Mouse (Mus musculus) left cerebral cortex, adult 9 months (tissue): ENCODE measurements around the gene Acp6.
A peak's percentile ranks its signal among the peaks of the same experiment; 100 is the strongest.
"Not testable (repeated sequence)": the region's sequence is repeated elsewhere in the genome, so short reads cannot be mapped to it uniquely, and the experiment has no call there.

Experiments used
- DNase-seq, 2 experiments: peaks; one replicate each; pipeline ENCODE4 v3.0.0; 2022; ENCODE audit warnings: low spot score in 2 of 2

Gene Acp6

GRCm38 (mm10) chr3:97158611-97159508 lies at the start of gene Acp6:
Acp6 (plus strand) TSS chr3:97158777.
- peak; percentile 79 to 94 for DNase-seq

GRCm38 (mm10) chr3:97117511-97117910 lies 41.1 kb upstream of the Acp6 start:
- DNase-seq: no peak

GRCm38 (mm10) chr3:97118313-97118712 lies 40.3 kb upstream of the Acp6 start:
- no peak for DNase-seq

GRCm38 (mm10) chr3:97124193-97124592 lies 34.4 kb upstream of the Acp6 start:
- no peak for DNase-seq

DNA sequence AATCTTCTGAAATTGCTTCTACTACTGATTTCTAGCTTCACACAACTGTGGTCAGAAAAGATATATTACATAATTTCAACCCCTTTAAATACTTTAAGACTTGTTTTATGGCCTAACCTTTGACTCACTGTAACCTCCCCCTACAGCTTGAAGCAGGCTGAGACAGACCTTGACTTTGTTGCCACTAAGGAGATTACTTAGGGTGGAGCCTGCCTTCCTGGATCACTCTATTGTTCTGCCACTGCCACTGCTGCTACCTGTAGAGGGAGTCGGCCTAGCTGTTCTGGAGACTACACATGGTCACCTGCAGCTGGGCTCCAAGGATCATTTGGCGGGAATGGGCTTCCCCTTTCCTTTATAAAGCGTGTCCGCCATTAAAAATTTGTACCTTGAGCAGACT lies 29.2 kb upstream of the Acp6 start:
- DNase-seq: no peak

DNA sequence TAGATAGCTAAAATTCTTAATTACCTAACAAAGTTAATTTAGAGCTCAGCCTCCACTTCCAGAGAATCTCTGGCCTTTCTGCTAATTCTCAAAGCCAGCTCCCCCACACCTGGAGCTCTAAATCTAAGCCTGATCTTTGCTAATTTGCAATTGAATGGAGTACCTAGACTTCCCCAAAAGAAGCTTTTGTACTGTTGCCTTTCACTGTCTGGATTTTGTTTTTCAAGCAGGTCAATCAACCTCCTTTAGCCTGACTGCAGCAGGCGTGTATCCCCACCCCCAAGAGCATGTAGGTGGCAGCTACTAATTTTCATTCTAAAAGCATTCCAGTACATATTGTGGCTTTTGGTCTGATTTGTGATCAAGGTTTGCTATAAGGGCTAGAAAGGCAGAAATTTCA lies 20.9 kb upstream of the Acp6 start:
- DNase-seq: not testable (repeated sequence)

GRCm38 (mm10) chr3:97151092-97151491 lies 7.5 kb upstream of the Acp6 start:
- DNase-seq: no peak

DNA sequence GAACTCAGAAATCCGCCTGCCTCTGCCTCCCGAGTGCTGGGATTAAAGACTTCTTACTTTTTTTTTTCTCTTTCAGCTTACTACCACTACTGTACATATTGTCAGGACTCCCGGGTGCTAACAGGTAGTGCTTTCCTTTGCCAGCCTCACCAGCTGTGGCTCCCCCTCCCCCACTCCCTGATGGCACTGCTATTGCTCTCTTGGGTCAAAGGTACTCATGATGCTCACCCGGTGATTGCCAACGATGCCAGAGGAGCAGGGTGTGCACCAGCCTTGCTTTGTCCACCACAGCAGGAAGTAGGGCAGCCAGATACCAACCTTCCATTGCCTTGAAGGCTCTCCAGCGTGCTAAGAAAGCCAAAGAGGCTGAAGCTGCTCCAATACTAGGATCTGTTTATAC lies 2.1 kb upstream of the Acp6 start:
- no peak for DNase-seq

GRCm38 (mm10) chr3:97157308-97157707 lies 1.3 kb upstream of the Acp6 start:
- DNase-seq: no peak

- peak; percentile 74 to 97 for DNase-seq
Observed at GRCm38 (mm10) chr3:97157958-97158599, 498 bp upstream of the Acp6 start.

DNA sequence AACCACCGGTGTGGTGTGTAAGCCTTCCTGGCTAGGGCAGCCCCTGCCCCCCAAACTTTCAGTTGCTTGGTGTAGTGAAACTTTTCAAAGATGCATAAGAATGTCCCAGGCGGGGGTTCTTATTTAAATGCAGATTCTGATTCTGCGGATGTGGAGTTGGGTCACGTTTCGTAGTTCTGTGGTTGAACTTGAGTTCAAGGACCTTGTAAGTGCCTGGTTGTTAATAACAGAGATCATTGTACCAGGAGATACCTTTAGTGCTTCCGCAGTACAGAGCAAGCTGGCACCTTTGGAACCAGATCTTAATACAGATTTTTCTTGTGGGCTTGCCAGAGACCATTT lies 903 bp downstream of the Acp6 start:
- no peak for DNase-seq

DNA sequence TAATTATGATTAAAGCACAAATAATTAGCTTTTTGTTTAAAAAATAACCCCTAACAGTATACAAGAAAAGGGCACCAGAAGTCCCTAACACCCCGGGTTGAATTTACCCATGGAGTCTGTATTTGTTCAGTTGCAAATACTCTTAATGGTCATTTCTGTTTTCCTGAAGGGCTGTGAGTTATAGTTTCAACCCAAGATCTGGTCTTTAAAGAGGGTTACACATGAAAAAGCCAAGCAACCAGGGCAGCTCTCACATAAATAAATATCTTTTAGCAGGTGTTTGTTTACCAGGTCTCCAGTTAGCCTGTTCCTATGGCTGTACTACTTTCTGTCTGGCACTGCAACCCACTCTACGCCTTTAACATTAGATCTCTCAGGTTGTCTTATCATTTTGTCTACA lies 1.4 kb downstream of the Acp6 start:
- DNase-seq: no peak

DNA sequence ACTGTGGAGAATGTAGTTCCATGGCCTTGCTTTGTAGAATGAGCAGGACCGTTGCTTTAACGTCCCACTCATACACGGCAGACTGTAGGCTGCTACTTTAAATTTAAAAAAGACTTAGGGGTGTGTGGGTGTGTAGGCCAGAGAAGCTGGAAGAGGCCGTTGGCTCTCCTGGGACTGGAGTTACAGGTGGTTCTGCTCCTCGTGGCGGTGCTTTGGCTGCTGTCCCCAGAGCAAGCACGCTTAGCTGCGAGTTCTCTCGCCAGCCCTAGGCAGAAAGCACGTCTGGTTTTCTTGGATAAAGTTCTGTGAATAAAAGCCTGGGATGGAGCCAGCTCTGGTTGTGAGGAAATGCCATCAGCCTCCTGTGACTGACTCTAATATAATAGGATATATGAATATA lies 2.3 kb downstream of the Acp6 start:
- peak; percentile 25 to 44 for DNase-seq

- DNase-seq: no peak
Observed at GRCm38 (mm10) chr3:97161773-97162172, 3.2 kb downstream of the Acp6 start.

DNA sequence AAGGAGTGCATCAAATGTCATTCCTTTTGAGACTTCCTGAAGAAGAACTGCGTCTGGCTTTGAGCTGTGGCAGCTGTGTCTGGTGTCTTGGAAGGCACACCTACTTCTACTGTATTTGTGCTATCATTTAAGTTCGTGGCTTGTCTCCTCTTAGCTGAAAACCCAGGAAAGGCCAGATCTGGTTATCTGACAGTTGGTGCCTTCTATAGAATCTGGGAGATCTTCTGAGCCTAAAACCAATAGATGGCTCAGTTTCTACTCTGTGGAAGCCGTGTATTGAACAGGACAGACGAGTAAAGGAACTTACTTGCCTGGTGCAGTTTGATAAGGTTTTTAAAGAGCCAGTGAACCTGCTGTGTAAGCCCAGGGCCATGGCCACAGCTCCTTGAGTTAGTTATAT lies 5.9 kb downstream of the Acp6 start:
- no peak for DNase-seq

DNA sequence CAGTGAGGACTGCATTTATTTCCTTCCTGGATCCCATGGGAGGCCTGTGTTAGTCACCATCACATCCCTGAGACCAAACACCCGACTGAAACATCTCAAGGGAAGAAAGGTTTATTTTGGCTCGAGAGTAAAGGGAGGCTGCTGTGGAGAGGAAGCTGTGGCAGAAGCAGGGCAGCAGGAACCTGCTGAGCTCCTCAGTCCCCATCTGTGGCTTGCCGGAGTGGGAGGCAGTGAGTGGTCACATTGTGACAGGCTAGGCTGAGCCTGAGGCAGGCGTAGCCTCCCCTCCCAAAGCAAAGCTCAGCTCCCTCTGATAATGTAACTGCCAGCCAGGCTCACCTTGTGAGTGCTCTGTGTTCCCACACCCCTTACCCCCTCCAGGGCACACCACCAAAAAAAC lies 8.5 kb downstream of the Acp6 start:
- DNase-seq: no peak

DNA sequence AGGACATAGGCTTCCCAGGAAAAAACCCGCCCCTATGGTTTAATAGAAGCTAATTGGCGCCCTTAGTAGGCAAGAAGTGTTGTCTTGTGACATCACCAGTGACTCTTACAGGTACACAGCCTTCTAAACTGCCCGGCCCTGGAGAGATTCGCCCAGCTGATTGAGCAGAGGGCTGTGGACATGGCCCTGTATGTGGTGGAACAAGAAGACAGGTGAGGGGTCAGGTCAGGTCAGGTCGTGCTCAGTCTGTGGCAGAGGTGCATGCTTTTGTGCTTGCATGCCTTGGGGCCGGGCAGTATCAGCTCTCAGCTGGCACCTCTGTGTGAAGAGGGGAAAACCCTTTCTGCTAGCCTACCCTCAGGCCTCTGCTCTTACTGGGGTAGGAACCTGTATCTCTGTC lies 13.0 kb downstream of the Acp6 start:
- no peak for DNase-seq

DNA sequence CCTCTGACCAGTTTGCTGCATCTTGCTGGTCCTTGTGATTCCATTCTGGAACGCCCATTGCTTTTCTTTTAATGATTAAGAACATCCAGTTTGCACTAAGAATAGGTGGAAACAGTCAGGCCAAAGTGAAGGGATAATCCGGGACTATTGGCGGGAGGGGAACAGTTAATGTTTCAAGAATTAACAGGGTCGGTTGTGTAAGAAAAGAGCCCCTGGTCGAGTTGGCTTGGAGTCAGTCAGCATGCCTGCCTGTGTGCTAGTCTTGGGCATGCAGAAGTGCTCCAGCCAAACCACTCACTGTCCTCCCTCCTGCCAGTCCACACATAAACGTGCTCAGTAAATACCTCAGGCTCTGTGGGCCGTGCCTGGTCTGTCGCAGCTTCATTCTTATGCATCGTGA lies 13.7 kb downstream of the Acp6 start:
- no peak for DNase-seq

GRCm38 (mm10) chr3:97172632-97173031 lies 14.1 kb downstream of the Acp6 start:
- DNase-seq: no peak

DNA sequence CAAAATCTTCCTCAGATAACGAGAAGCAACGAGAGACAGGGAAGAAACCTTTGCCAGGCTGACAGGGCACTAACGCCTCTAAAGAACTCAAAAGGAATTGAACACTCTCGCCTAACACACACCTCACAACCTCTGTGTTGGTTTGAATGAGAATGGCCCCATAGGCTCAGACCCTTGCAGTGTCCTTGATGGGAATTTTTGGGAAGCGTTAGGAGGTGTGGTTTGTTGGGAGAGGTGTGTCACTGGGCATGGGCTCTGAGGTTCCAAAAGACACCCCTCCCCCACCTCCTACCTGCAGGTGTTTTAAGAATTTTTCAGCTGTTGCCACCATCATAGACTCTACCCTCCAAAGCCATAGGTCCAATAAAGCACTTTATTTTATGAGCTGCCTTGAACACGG lies 20.3 kb downstream of the Acp6 start:
- no peak for DNase-seq

DNA sequence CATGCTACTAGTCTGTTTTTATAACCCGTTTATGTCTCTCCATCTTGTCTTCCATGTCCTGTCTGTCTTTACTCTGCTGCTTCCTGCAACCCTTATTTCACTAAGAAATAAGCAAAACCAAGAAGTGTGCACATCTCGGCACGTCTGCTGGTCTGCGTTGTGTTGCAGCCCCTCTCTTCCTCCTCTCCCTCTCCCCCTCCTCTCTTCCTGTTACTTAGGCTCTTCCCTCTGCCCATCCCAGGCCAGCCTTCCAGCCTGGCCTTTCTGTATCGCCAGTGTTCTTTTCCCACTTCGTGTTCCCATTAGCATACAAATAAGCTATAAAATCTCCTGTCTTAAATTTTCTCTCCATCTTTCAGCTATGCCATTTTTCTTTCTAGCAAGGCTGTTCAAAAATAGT lies 21.9 kb downstream of the Acp6 start:
- DNase-seq: no peak

DNA sequence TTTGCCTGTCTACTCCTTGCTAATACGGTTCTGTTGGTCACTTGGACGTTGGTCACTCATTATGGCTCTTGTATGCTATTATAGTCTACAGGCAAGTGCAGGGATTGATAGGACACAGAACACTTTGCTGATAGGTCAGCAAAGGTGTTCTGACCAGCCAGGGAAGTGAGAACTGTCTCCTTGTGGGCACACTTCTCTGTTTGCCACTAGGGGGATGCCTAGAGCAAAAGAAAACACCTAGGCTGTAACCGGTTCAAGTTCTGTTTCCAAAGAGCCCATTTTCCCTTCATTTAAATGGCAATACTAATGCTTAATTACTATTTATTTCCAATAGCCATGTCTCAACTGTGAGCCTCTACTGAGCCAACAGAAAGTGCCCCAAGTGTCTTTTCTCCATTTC lies 25.2 kb downstream of the Acp6 start:
- no peak for DNase-seq

- DNase-seq: peak in 1 of 2 experiments; percentile 69
Observed at GRCm38 (mm10) chr3:97185098-97185860, 26.7 kb downstream of the Acp6 start.
